Mouse (Mus musculus): ENCODE data around the gene Prps1l3. TPM values are rescaled to one million over a fixed set of nuclear protein-coding genes. Genes with fewer than 3 reads are reported as not detected.

Gene Prps1l3
- total RNA-seq, 1 experiment: 71.8 TPM

- no peak overlapping the region for H3K4me3 ChIP-seq (ENCODE audit: insufficient read depth in 1 of 2, low read depth in 1 of 2, low read length in 2 of 2, poor library complexity in 1 of 2, severe bottlenecking in 1 of 2)
- no peak overlapping the region for H3K9ac ChIP-seq (ENCODE audit: insufficient read depth, low read depth, low read length, poor library complexity, severe bottlenecking)
- no peaks in the 10 kb centered on the region for H3K9me3 ChIP-seq (ENCODE audit: control insufficient read depth, insufficient read depth, low read depth, low read length)
- no peak for TF ChIP-seq ZNF384 (IDR thresholded peaks at IDR 0.05; ENCODE audit: low read depth, low read length)
- no peak for TF ChIP-seq HCFC1 (IDR thresholded peaks at IDR 0.05; ENCODE audit: borderline replicate concordance, insufficient read depth, low read length)
- TF ChIP-seq ZC3H11A (IDR thresholded peaks at IDR 0.05; ENCODE audit: borderline replicate concordance, low read depth, low read length): no peak
- TF ChIP-seq CHD2 (IDR thresholded peaks at IDR 0.05; ENCODE audit: low read depth, low read length): no peak
- TF ChIP-seq MAFK (IDR thresholded peaks at IDR 0.05; ENCODE audit: insufficient read depth, low read depth, low read length): no peak
- H3K27ac ChIP-seq (ENCODE audit: insufficient read depth, low read depth, low read length, poor library complexity, severe bottlenecking): no peak overlapping the region
- no peaks in the 10 kb centered on the region for H3K36me3 ChIP-seq (ENCODE audit: control insufficient read depth, insufficient read depth, low read length, poor library complexity, severe bottlenecking)
- no peaks in the 10 kb centered on the region for H3K4me1 ChIP-seq (ENCODE audit: control insufficient read depth in 2 of 2, insufficient read depth in 2 of 2, low read length in 2 of 2, poor library complexity in 1 of 2)
- in situ Hi-C loops (cut with MboI; ENCODE audit: low sequenced_read_pairs in 2 of 2, unreplicated experiment in 2 of 2): loop anchor here in 1 of 2 experiments (25.0 kb wide), 1 partner anchor 502 kb away; no protein-coding TSS in a partner anchor
- no peak for DNase-seq (ENCODE audit: low read depth, low spot score)
Observed at GRCm38 (mm10) chr12:57285303-57286059, 55.3 kb downstream of the Prps1l3 start.

Other genes with a start within 250 kb of the Prps1l3 start
- gene Slc25a21, start 32.9 kb upstream of the Prps1l3 start, total RNA-seq (2012; rRNA removed): 0.21 and 0.54 TPM in 2 replicates
- 8.2 and 13.8 TPM in 2 replicates for gene Mipol1, start within 50 bp of the Prps1l3 start, total RNA-seq (2012; rRNA removed)